Mouse (Mus musculus): ENCODE measurements around the gene Hist1h1d.
"Not testable (repeated sequence)": the region's sequence is repeated elsewhere in the genome, so short reads cannot be mapped to it uniquely, and the experiment has no call there.

Hist1h1d gene

GRCm38 (mm10) chr13:23591886-23592285 is 38.8 kb downstream of the Hist1h1d start:
- not testable (repeated sequence) for DNase-seq (ENCODE audit: low spot score)

GRCm38 (mm10) chr13:23592614-23593013 is 39.6 kb downstream of the Hist1h1d start:
- no peak for DNase-seq (ENCODE audit: low spot score)

GRCm38 (mm10) chr13:23593051-23593770 is 40.1 kb downstream of the Hist1h1d start:
- DNase-seq (ENCODE audit: low spot score): peak; percentile 84

- no peak for DNase-seq (ENCODE audit: low spot score)
These were observed 42.1 kb downstream of the Hist1h1d start for GRCm38 (mm10) chr13:23595185-23595584.

- DNase-seq (ENCODE audit: low spot score): no peak
These were observed 42.7 kb downstream of the Hist1h1d start for GRCm38 (mm10) chr13:23595622-23596372.

GRCm38 (mm10) chr13:23597957-23598356 is 44.9 kb downstream of the Hist1h1d start:
- DNase-seq (ENCODE audit: low spot score): peak; percentile 58

GRCm38 (mm10) chr13:23603182-23603699 is 50.2 kb downstream of the Hist1h1d start:
- DNase-seq (ENCODE audit: low spot score): no peak

- DNase-seq (ENCODE audit: low spot score): no peak
These were observed 51.4 kb downstream of the Hist1h1d start for GRCm38 (mm10) chr13:23604452-23604851.

GRCm38 (mm10) chr13:23605052-23605451 is 52.0 kb downstream of the Hist1h1d start:
- DNase-seq (ENCODE audit: low spot score): no peak

GRCm38 (mm10) chr13:23609209-23609608 is 56.1 kb downstream of the Hist1h1d start:
- DNase-seq (ENCODE audit: low spot score): no peak

- DNase-seq (ENCODE audit: low spot score): no peak
These were observed 56.8 kb downstream of the Hist1h1d start for GRCm38 (mm10) chr13:23609844-23610243.

All from yolk sac, embryonic 10.5 days (tissue).